Mouse (Mus musculus) liver, embryonic 14.5 days (tissue): ENCODE results near the gene Slc30a9. TPM values are rescaled to one million over a fixed set of nuclear protein-coding genes. Genes with fewer than 3 reads are reported as not detected.

Experiments
- ATAC-seq: fragments of 200-750 bp; cut with Nextera tagmentation; 2 replicates; pipeline ENCODE4 v1.8.0; 2017; ENCODE audit warnings: moderate number of reproducible peaks, mild to moderate bottlenecking, moderate library complexity; ENCODE audit not compliant: insufficient read depth
- DNase-seq, 3 experiments: peaks; one replicate each; pipeline ENCODE4 v3.0.0-alpha.2; 2012 to 2013; ENCODE audit warnings: low read depth in 3 of 3, low spot score in 3 of 3
- H3K27ac ChIP-seq: fragments of 300-500 bp; sonication (generic); 2 replicates; pipeline ENCODE4 v1.5.1; 2014; ENCODE audit warnings: moderate library complexity, mild to moderate bottlenecking, control low read depth, inconsistent platforms
- H3K27me3 ChIP-seq: fragments of 300-500 bp; sonication (generic); 2 replicates; pipeline ENCODE4 v1.6.1; 2014; ENCODE audit warnings: mild to moderate bottlenecking, low read length, moderate library complexity; ENCODE audit not compliant: control insufficient read depth, insufficient read depth
- H3K36me3 ChIP-seq: fragments of 300-500 bp; sonication (generic); replicated peaks from 2 replicates; pipeline ENCODE4 v1.6.1; 2014; ENCODE audit warnings: low read depth; ENCODE audit not compliant: control insufficient read depth, insufficient read depth
- H3K4me1 ChIP-seq, 2 experiments: fragments of 200-500 bp in 1 of 2; fragments of 300-500 bp in 1 of 2; sonication (generic) in 1 of 2; replicated peaks; 2 replicates each; pipeline ENCODE4 v1.6.1; 2012 to 2014; ENCODE audit warnings: antibody characterized with exemption in 1 of 2, inconsistent platforms in 1 of 2, low read length in 1 of 2; ENCODE audit not compliant: control insufficient read depth in 2 of 2, insufficient read depth in 2 of 2
- H3K4me2 ChIP-seq: fragments of 300-500 bp; sonication (generic); 2 replicates; pipeline ENCODE4 v1.6.1; 2014; ENCODE audit warnings: low read depth, mild to moderate bottlenecking, control low read depth, moderate library complexity
- H3K4me3 ChIP-seq, 2 experiments: fragments of 200-500 bp in 1 of 2; fragments of 300-500 bp in 1 of 2; sonication (generic) in 1 of 2; 2 replicates each; pipeline ENCODE4 v1.5.1; 2012 to 2014; ENCODE audit warnings: low read depth in 2 of 2, low read length in 2 of 2, mild to moderate bottlenecking in 2 of 2, control low read depth in 1 of 2, inconsistent platforms in 1 of 2, moderate library complexity in 1 of 2; ENCODE audit not compliant: insufficient read depth in 1 of 2
- H3K9ac ChIP-seq: fragments of 300-500 bp; sonication (generic); replicated peaks from 2 replicates; pipeline ENCODE4 v1.6.1; 2014; ENCODE audit warnings: mild to moderate bottlenecking, control low read depth, moderate library complexity
- H3K9me3 ChIP-seq: fragments of 300-500 bp; sonication (generic); 2 replicates; pipeline ENCODE4 v1.6.1; 2016; ENCODE audit warnings: low read length, mixed read lengths; ENCODE audit not compliant: control insufficient read depth
- CTCF ChIP-seq: IDR thresholded peaks from 2 replicates; pipeline ENCODE4 v1.5.1; 2016; ENCODE audit warnings: antibody characterized with exemption, low read depth, control low read depth
- EP300 ChIP-seq: IDR thresholded peaks from 2 replicates; pipeline ENCODE4 v1.6.1; 2016; ENCODE audit warnings: antibody characterized with exemption, low read depth
- WGBS: fragments of 180-500 bp; shearing (Covaris S2); extraction: QIAGEN DNeasy Blood & Tissue Kit; methylation state at CpG from one replicate; pipeline ENCODE4 v1.1.7; 2014; ENCODE audit not compliant: insufficient replicate concordance; 5-methylcytosine and 5-hydroxymethylcytosine counted together
- polyA plus RNA-seq, 2 experiments: library from polyadenylated mRNA; depleted of rRNA in 1 of 2; stranded (reverse) in 1 of 2; unstranded in 1 of 2; fragments of >200 nt; fragmentation: Nextera tagmentation in 1 of 2; extraction: Ambion mirVana in 1 of 2; gene quantifications; 2 replicates each; pipeline versions ENCODE4 v1.2.1 to v1.2.3; 2012 to 2014

Slc30a9 gene
- polyA plus RNA-seq, 2 experiments = 15.8 to 70.2 TPM

GRCm38 (mm10) chr5:67340811-67341210, 34.1 kb downstream of the Slc30a9 start:
- H3K4me2 ChIP-seq = no peak overlapping the region
- H3K36me3 ChIP-seq = peaks cover 28% of the 10 kb centered on the region
- no peaks in the 10 kb centered on the region for H3K4me1 ChIP-seq
- no peaks in the 10 kb centered on the region for H3K9me3 ChIP-seq
- no peak overlapping the region for H3K9ac ChIP-seq
- no peak for ATAC-seq
- no peak overlapping the region for H3K27ac ChIP-seq
- 78% methylated on average over 6 of the region's 6 CpGs for WGBS
- DNase-seq = no peak
- TF ChIP-seq EP300 (no peak), CTCF (no peak)
- no peak overlapping the region for H3K4me3 ChIP-seq
- no peaks in the 10 kb centered on the region for H3K27me3 ChIP-seq

GRCm38 (mm10) chr5:67347060-67347459, 40.3 kb downstream of the Slc30a9 start:
- no peak for DNase-seq
- Histone ChIP-seq H3K4me2 (no peak overlapping the region), H3K4me3 (no peak overlapping the region), H3K36me3 (peaks cover 60% of the 10 kb centered on the region), H3K27ac (no peak overlapping the region), H3K9ac (no peak overlapping the region), H3K27me3 (no peaks in the 10 kb centered on the region), H3K9me3 (no peaks in the 10 kb centered on the region), H3K4me1 (no peaks in the 10 kb centered on the region)
- ATAC-seq = no peak
- TF ChIP-seq EP300 = no peak
- TF ChIP-seq CTCF = no peak
- 82% methylated on average over 2 of the region's 2 CpGs for WGBS

- no peak overlapping the region for H3K27ac ChIP-seq
- H3K9ac ChIP-seq = no peak overlapping the region
- no peak overlapping the region for H3K4me3 ChIP-seq
- H3K4me1 ChIP-seq = no peaks in the 10 kb centered on the region
- TF ChIP-seq CTCF (no peak), EP300 (no peak)
- WGBS = 83% methylated on average over 10 of the region's 10 CpGs
- no peak for ATAC-seq
- no peak overlapping the region for H3K4me2 ChIP-seq
- no peaks in the 10 kb centered on the region for H3K27me3 ChIP-seq
- peaks cover 52% of the 10 kb centered on the region for H3K36me3 ChIP-seq
- no peaks in the 10 kb centered on the region for H3K9me3 ChIP-seq
- no peak for DNase-seq
These were observed 42.2 kb downstream of the Slc30a9 start for GRCm38 (mm10) chr5:67348949-67349348.

GRCm38 (mm10) chr5:67362316-67362715, 55.6 kb downstream of the Slc30a9 start:
- Histone ChIP-seq H3K9me3 (no peaks in the 10 kb centered on the region), H3K27ac (no peak overlapping the region), H3K36me3 (no peaks in the 10 kb centered on the region), H3K27me3 (no peaks in the 10 kb centered on the region), H3K4me3 (no peak overlapping the region), H3K4me1 (no peaks in the 10 kb centered on the region), H3K4me2 (no peak overlapping the region), H3K9ac (no peak overlapping the region)
- 87% methylated on average over 10 of the region's 10 CpGs for WGBS
- TF ChIP-seq CTCF (no peak), EP300 (no peak)
- ATAC-seq = no peak
- DNase-seq = no peak

- H3K4me2 ChIP-seq = no peak overlapping the region
- H3K4me1 ChIP-seq = no peaks in the 10 kb centered on the region
- H3K4me3 ChIP-seq = no peak overlapping the region
- no peaks in the 10 kb centered on the region for H3K9me3 ChIP-seq
- H3K36me3 ChIP-seq = no peaks in the 10 kb centered on the region
- WGBS = 46% methylated on average over 2 of the region's 2 CpGs
- no peak for TF ChIP-seq EP300
- no peak for TF ChIP-seq CTCF
- H3K27ac ChIP-seq = no peak overlapping the region
- DNase-seq = no peak
- ATAC-seq = no peak
- no peaks in the 10 kb centered on the region for H3K27me3 ChIP-seq
- no peak overlapping the region for H3K9ac ChIP-seq
These were observed 56.2 kb downstream of the Slc30a9 start for GRCm38 (mm10) chr5:67362931-67363330.
